Mouse (Mus musculus) testis, adult 2 months (tissue): ENCODE results near the gene Oxtr. TPM values are rescaled to one million over a fixed set of nuclear protein-coding genes. Genes with fewer than 3 reads are reported as not detected.

Source experiments
- H3K27ac ChIP-seq: fragments of 200-500 bp; 2 replicates; pipeline ENCODE4 v1.5.1; 2012; ENCODE audit warnings: low read depth, low read length; ENCODE audit not compliant: control insufficient read depth, insufficient read depth
- H3K27me3 ChIP-seq: fragments of 200-500 bp; 2 replicates; pipeline ENCODE4 v1.6.1; 2012; ENCODE audit warnings: mild to moderate bottlenecking, low read length, moderate library complexity; ENCODE audit not compliant: control insufficient read depth, insufficient read depth
- H3K36me3 ChIP-seq: fragments of 200-500 bp; 2 replicates; pipeline ENCODE4 v1.6.1; 2012; ENCODE audit warnings: mild to moderate bottlenecking, low read length; ENCODE audit not compliant: control insufficient read depth, insufficient read depth
- H3K4me1 ChIP-seq: fragments of 200-500 bp; 2 replicates; pipeline ENCODE4 v1.6.1; 2012; ENCODE audit warnings: low read length; ENCODE audit not compliant: control insufficient read depth, insufficient read depth
- H3K4me3 ChIP-seq: fragments of 200-500 bp; 2 replicates; pipeline ENCODE4 v1.5.1; 2012; ENCODE audit warnings: low read depth, mild to moderate bottlenecking, low read length, moderate library complexity, mixed read lengths; ENCODE audit not compliant: control insufficient read depth
- CTCF ChIP-seq: fragments of 200-500 bp; IDR thresholded peaks from 2 replicates; pipeline ENCODE4 v1.5.1; 2012; ENCODE audit warnings: low read depth, mild to moderate bottlenecking, inconsistent platforms, low read length, moderate library complexity; ENCODE audit not compliant: control insufficient read depth, insufficient read depth, insufficient replicate concordance
- POLR2A ChIP-seq: fragments of 200-500 bp; IDR thresholded peaks from 2 replicates; pipeline ENCODE4 v1.6.1; 2012; ENCODE audit warnings: low read depth, mild to moderate bottlenecking, inconsistent platforms, low read length, moderate library complexity; ENCODE audit not compliant: control insufficient read depth
- polyA plus RNA-seq: library from polyadenylated mRNA; depleted of rRNA; stranded (reverse); fragments of >200 nt; gene quantifications from 2 replicates; pipeline ENCODE4 v1.2.3, GENCODE M21; 2012; rRNA removed

Gene Oxtr
- polyA plus RNA-seq, 1 experiment: 2.6 TPM

DNA sequence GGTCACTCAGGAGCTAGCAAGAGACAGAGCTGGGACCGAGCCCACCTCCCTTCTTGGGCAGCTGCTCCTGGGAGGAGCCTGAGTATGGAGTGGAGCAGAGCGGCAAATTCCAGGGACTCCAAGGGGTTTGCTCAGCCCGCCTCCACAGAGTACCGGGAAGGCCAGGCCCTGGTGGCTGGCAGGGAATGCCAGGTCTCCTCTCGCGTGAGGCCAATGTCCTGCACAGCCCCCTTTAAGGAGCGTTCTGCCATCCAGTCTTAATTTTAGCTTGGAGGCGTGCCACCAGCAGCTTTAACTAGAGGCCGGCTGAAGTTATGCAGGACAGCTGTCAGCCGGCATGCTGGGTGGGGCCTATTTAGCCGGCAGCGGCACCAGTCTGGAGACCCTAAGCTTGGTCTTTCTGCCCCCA is 30.4 kb downstream of the Oxtr start, which contains the start of gene Cav3:
Gene Cav3 (plus strand): TSS at position 165 of the 409 bp plus-strand sequence.
- no peak within 1 kb of the TSS; the same call in 1 of the 2 replicates for H3K4me3 ChIP-seq
- no peak within 1 kb of the TSS for H3K27ac ChIP-seq
- TF ChIP-seq CTCF (no peak), POLR2A (no peak)
- H3K36me3 ChIP-seq: no peaks in the 10 kb centered on the region
- H3K27me3 ChIP-seq: no peaks in the 10 kb centered on the region
- peaks cover 3% of the 10 kb centered on the region; the same call in 1 of the 2 replicates for H3K4me1 ChIP-seq

DNA sequence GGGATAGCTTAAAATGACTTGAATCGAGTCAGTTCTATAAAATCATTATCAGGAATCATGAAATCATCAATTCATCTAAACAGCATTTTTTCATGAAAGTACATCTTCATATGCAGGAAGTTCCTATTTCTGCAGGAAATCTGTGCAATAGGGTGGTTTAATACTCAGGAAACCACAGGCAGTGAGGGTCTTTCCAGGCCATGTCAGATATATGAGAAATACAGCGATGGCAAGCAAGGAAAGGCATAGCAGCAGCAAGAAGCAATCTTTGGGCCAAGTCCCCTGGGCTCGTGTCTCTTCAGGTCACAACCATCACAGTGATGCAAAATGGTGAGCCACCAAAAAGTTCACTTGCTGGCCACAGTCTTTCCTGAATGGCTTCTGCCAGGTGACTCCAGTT is 44.1 kb downstream of the Oxtr start:
- no peak for TF ChIP-seq POLR2A
- TF ChIP-seq CTCF: no peak
- H3K27ac ChIP-seq: no peak overlapping the region
- H3K4me1 ChIP-seq: no peaks in the 10 kb centered on the region
- H3K4me3 ChIP-seq: no peak overlapping the region
- H3K36me3 ChIP-seq: no peaks in the 10 kb centered on the region
- H3K27me3 ChIP-seq: no peaks in the 10 kb centered on the region

DNA sequence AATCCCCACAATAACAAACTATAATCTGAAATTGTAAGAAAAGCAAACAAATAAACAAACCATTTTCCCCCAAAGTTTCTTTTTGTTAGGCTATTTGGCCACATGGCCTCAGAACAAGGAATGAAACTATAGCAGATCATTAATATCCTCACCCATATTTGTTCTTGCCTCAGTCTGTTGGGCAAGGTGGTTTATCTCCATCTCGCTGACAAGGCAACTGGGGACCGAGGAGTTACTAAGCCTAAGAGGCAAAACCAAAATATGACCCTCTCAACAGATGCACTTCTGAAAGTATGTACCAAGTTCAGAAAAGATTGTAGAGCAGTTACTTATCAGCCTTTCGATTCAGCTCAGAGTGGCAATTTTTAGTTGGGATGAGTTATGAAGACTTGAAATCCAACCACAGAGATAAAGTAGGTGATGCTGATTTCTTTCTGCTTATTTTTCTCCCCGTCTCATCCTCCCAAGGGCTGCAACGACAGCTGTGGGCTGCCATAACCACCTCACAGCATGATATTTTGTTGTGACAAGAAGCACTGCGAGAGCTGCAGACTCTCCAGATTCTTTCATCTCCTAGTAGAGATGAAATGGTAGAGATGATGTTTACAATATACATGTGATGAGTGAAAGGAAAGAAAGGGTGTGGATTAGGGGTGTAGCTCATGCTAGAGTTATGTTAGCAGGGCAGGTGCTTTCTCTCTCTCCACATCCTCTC is 63.6 kb downstream of the Oxtr start:
- Histone ChIP-seq H3K4me1 (no peaks in the 10 kb centered on the region), H3K27me3 (no peaks in the 10 kb centered on the region), H3K4me3 (no peak overlapping the region), H3K27ac (no peak overlapping the region), H3K36me3 (no peaks in the 10 kb centered on the region)
- no peak for TF ChIP-seq CTCF
- no peak for TF ChIP-seq POLR2A

DNA sequence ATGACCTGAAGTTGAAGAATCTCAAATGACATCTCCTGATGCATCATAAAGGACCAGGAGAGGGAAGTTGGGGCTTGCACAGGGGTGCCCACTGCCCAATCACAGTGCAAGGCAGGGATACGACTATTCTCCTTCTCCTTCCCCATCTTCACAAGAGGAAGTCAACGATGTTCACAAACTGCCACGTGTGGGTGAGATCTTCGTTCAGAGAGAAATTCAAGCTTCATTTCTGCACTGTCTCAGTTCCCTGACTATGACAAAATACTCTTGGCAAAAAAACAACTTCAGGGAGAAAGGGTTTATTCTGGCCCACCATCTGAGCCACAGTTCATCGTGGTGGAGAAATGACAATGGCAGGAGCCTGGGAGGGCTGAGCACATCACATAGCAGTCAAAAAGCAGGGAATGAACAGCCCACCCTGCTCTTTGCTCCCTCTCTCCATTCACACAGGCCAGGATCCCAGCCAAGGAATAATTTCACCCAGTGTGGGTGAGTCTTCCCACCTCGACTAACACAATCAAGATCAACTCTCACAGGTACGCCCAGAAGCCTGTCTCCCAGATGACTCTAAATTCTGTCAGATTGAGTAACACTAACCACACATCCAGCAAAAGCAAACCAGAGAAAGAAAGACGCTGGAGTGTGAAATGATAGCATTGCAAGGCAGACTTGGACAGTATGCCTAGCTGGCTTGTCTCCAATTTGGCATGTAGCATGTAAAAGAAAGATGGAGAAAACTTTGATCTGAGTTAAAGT is 65.8 kb downstream of the Oxtr start:
- H3K4me3 ChIP-seq: no peak overlapping the region
- no peak overlapping the region for H3K27ac ChIP-seq
- TF ChIP-seq CTCF: no peak
- TF ChIP-seq POLR2A: no peak

More for the DNA sequence above, 65.8 kb downstream of the Oxtr start:
- no peaks in the 10 kb centered on the region; the same call in 1 of the 2 replicates for H3K4me1 ChIP-seq
- H3K27me3 ChIP-seq: no peaks in the 10 kb centered on the region
- no peaks in the 10 kb centered on the region for H3K36me3 ChIP-seq

Other genes with a start within 250 kb of the Oxtr start
- gene Lmcd1, start 216.2 kb downstream of the Oxtr start, polyA plus RNA-seq: 1.2 and 1.4 TPM in 2 replicates
- gene Ssu2, start 101.9 kb downstream of the Oxtr start, polyA plus RNA-seq: 3.3 and 3.7 TPM in 2 replicates
- gene Cav3, start 30.4 kb downstream of the Oxtr start, polyA plus RNA-seq: 0.14 and 0.17 TPM in 2 replicates
- 21.1 and 24.1 TPM in 2 replicates for gene Rad18, start 206.7 kb upstream of the Oxtr start, polyA plus RNA-seq